Mouse (Mus musculus) kidney, adult 18-20 months (tissue): ENCODE data around the gene Pou5f1.

Experiments used
- DNase-seq: peaks from one replicate; pipeline ENCODE4 v3.0.0; 2021

The Pou5f1 gene

DNA sequence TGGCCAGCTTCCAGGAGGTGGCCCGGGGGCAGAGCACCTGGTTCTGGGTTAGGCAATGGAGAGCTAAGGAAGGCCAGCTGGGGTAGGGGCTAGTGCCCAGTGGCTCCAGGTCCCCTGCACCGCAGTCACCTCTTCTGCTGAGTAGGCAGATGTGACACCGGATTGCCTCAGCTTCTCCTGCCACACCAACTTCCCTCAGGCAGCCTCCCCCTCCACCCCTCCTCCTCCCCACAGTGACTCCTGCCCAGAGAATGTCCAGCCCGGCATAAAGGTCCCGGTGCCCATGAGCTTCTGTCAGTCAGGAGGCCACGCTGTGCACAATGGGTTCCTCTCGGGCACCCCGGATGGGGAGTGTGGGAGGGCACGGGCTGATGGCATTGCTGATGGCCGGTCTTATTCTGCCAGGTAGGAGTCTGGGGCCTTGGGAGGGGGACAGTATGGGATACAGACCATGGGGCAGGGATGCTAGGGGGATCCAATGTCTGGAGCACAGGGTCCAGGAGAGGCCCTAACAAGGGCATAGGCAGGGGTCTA is 46.1 kb downstream of the Pou5f1 start, which contains the start of gene Cdsn:
Gene Cdsn (plus strand): TSS at position 248 of the 534 bp plus-strand sequence.
- DNase-seq: no peak

DNA sequence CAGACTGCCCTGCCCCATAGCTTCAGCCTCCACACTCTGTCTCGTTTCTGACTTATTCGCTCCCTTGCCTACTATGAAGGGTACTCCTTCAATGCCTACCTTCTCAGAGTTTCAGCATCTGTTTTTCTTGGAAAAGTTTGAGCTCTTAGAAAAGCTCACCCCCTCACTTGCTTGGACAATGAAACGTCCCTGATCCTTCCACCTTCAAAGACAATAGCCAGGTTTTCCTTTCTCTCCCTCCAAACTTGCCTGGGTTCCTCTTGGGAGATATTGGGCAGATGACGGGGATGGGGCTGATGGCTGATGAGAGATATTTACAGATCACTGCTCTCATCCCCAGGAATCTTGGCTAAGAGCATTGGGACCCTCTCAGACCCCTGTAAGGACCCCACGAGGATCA is 48.5 kb downstream of the Pou5f1 start:
- DNase-seq: no peak

DNA sequence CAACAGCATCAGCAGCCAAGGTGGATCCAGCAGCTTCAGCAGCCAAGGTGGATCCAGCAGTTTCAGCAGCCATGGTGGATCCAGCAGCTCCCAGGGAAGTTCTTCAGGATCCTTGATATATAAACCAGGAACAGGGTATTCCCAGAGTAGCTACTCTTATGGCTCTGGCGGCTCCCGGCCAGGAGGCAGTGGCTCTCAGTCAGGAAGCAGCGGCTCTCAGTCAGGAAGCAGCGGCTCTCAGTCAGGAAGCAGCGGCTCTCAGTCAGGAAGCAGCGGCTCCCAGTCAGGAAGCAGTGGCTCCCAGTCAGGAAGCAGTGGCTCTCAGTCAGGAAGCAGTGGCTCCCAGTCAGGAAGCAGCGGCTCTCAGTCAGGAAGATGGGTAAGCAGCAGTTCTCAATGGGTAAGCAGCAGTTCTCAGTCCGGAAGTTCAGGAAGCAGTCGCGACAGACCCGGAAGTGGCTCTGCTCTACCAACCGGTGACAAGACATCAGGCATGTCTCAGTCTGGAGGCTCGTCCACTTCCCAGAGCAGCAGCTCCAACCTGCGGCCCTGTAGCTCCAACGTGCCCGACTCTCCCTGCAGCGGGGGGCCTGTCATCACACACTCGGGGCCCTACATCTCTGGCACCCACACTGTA is 49.1 kb downstream of the Pou5f1 start:
- DNase-seq: no peak

DNA sequence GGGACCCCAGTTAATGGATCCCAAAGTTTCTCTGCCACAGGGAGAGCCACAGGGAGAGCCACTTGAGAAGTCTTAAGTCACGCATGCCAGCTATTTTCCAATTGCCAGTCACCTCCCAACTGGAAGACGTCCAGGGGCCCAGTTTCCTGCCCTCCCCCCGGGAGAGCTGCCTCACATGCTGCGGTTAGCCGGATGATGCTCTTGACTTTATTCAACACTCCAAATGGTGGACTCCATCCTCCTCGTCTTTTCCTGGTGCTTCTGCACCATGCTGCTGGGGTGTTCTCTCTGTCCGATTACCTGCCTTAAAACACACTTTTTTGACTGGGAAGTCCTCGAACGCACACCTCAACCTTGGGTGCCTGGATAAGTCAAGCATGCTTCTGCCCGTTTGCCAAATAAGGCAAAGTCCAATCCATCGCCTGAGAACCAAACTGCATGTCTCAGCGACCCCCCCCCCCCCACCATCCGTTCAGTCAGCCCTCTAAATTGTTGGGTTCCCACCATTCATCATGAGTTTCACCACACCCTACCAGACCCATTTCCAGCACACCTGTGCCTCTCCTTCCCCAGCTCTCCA is 50.5 kb downstream of the Pou5f1 start:
- DNase-seq: peak; percentile 56

DNA sequence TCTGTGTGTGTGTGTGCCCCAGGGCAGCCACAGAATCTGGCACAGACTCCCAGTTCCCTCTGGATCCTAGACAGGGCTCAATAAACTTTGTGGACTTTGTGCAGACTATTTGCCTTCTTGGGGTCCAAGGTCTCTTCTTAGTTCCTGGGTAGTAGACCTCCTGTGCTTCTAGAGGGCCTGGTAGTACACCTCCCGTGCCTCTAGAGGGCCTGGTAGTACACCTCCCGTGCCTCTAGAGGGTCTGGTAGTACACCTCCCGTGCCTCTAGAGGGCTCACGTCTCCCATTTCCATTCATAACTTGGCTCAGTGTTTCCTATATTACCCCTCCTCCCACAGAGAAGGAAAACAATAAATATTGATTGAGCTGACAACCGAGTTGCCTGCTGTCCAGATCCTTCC is 51.0 kb downstream of the Pou5f1 start:
- DNase-seq: peak; percentile 71

DNA sequence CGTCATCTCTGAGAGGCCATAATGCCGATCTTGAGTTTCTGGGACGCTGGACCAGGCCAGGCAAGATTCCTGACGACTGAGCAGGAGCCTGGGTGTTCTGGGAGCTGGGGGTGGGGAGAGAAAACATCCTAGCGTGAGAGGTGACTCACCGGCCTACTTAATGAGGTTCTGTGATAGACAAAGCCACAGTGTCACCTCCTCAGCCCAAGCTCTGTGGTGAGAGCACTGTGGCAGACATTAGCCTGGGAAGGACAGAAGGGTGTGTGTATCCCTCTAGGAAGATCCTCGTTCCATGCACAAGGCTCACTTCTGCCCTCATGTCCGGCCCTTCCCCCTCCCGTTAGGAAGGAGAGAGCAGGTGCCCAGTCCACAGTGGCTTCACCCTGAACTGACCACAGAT is 51.5 kb downstream of the Pou5f1 start:
- DNase-seq: no peak

DNA sequence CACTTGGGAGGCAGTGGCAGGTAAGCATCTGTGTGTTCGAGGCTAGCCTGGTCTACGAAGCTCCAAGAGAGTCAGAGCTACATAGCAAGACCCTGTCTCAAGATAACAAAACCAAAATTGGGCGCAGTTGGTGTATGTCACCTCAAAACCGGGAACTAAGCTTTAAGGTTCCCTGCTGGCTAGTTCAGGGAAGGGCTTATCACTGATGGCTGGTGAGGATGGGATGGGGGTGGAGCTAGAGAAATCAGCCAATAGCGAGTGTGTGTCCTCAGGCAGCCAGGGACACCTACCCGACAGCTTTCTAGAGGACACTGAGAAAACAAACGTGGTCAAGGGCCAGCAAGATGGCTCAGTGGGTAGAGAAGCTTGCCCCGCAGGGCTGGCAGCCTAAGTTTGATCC is 52.4 kb downstream of the Pou5f1 start:
- no peak for DNase-seq
